Mouse (Mus musculus) cerebellum, adult 18-20 months (tissue): ENCODE data around the gene Thsd1.

ENCODE experiments used
- DNase-seq, 2 experiments: peaks; one replicate each; pipeline ENCODE4 v3.0.0; 2021

Gene Thsd1

DNA sequence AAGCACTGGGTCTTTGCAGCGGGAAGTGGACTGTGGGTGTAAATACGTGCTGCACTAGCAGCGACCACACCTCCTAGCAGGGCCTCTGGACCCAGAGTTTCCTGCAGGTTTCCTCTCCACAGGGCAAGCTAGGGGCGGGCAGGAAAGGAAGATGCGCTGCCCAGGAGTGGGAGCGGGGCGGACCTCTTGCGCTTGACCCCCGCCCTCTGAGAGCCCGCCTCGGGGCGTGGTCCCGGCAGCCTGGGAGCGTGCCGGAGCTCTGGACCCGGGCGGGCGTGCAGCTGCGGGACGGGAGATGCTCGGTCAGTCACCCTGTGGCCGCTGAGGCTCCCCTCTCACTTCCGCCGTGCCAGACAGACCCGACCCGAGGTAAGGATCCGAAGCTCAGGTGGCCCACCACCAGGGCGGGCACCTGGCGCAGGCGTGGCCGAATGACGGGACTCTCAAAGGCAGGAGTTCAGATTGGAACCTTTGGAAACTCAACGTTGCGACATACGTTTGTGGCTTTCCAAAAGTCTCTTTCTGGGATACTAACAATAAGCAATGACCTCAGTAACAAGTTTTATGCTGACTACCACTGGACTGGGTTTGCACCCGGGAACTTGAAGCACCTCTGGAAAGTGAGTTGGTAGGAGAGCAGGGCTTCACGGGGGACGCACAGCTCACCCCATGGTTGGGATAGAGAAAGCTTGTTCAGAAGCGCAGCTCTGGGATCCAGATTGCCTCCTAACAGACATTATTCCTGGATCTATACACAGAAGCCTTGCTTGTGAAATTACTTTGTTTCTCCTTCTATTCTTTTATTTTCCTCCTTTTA is at the start of gene Thsd1:
TSS of gene Thsd1 (plus strand) at position 253 of the 817 bp plus-strand sequence.
- DNase-seq, result peak; percentile 6 to 8

DNA sequence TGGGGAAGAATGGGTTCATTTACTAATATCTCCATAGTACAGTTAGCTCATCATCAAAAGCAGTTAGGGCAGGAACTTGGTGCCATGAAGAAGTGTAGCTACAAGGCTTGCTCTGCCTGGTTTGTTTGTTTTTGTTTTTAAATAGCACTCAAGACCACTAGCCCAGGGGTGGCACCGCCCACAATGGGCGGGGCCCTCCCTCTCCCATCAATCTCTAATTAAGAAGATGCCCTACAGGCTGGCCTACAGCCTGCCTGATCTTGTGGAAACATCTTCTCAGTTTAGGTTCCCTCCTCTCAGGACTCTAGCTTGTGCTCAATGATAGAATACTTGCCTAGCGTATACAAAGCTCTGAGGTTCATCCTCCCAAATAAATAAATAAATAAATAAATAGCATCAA is 42.2 kb upstream of the Thsd1 start:
- DNase-seq, result no peak

DNA sequence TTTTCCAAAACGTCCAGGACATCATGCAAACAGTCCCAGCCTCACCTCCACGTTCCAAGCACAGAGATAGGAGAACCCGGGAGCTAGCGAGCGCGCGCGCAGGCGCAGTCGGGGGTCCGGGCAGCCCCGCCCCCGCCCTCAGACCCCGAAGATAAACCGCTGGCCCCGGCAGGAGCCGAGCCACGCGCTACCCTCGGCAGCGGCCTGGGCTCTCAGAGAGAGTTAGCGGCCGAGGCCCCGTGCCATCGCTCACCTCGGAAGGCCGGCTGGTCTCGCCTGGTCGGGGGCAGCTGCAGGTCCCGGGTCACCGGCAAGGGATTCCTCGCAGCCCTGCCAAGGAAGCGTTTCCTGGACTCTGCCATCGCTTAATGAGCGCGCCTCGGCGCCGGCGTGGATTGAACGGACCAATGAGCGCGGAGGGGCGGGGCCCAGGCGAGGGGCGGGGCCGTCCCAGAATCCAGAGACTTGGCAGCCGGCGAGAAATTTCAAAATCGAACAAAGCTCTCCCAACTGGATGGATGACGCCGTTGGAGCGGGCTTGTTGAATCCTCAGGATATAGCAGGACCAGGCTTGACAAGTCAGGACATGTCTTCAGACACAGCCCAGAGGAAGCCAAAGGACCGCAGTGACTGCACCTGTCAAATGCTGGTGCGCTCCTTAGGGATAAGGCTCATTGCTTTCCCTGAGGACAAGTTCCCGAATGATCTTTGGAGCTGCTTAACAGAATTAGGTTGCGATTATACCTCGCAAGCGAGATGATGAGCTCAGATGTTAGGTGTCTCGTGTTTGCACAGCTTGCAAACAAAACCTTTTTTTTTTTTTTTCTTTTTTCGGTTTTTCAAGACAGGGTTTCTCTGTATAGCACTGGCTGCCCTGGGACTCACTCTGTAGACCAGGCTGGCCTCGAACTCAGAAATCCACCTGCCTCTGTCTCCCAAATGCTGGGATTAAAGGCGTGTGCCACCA is 41.4 kb upstream of the Thsd1 start, which contains the start of gene Ckap2:
TSS of gene Ckap2 (minus strand) at position 389 of the 967 bp plus-strand sequence.
- DNase-seq, result peak; percentile 81 to 84

DNA sequence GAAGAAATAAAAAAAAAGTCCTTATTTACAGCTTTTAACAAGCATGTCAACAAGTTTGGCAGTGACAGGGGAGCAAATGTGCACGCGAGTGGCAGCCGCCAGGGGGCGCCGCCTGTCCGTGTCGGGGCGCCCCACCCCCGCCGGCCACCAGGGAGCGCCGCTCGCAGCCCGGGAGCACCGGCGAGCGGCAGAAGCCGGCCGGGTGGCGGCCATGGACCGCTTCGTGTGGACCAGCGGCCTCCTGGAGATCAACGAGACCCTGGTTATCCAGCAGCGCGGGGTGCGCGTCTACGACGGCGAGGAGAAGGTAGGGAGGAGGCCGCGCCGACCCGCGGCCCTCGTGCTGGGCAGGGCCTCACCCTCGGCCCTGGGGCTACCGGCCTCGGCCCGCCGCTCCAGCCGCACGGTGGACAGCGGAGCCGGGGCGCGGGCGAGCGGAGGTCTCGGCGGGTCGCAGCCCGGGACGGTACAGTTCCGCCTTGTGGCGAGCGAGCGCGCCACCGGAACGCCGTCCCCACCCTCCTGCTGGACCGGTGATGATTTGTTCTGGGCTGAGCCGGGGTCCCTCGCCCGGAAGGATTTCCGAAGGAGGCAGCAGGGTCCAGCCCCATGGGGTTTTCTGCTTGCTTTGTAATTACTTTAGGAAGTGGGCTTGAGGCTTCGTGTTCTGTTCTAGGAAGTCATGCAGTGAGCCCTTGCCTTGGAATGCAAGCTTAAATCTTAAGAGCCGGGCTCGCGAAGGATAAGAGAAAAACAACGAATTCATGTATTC is 34.3 kb upstream of the Thsd1 start, which contains the start of gene Vps36:
TSS of gene Vps36 (plus strand) at position 150 of the 772 bp plus-strand sequence.
- peak; percentile 81 to 97 for DNase-seq

DNA sequence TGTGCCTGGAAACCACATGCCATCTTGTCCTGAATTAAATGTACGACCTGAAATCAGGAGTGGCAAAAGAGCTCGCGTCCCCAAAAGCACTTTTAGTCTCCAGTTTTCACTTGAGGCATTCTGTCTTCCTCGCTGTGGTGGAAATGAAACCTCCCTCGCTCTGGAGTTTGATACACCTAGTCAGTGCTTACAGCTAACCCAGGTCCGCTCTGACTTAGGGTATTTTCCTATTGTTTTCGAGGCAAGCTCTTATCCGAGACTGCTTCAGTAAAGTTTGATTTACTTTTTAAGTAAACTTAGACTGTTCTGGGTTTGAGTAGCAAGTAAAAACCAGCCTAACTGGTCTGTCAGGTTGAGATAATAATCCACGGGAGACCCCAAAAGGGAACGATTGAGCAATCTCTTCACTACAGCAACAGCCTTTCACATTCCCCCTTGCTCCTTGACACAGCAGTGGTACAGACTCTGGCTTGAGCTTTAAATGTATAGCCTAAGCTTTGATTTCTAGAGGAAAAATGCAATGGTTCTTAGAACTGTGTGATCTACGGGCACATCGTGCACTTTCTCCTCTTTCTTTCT is 33.6 kb upstream of the Thsd1 start:
- DNase-seq, result no peak

DNA sequence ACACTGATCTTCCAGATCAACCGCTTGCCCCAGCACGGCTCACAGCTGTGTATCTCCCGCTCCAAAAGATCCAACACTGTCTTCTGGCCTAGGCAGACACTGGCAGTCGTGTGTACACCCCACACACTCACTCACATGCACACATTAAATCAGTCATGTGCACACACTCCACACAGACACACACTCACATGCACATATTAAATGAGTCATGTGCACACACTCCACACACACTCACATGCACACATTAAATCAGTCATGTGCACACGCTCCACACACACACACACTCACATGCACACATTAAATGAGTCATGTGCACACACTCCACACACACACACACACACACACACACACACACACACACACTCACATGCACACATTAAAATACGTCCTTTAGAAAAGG is 29.2 kb upstream of the Thsd1 start:
- DNase-seq, result no peak

DNA sequence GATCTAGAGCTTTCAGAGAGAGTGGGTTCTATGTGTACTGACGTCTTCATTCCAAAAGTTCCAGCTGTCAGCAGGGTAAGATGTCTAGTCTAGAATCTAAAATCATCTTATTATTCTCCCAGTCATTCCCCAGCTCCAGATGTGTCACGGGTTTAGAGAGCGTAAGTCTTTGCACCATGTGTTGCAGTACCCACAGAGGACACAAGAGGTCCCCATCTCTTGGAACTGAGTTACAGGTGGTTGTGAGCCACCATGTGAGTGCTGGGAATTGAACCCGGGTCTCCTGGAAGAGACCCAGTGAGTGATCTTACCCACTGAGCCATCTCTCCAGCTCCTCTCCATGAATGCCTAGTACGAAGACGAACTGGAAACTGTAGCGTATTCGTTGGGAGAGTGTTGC is 27.6 kb upstream of the Thsd1 start:
- DNase-seq, result no peak

DNA sequence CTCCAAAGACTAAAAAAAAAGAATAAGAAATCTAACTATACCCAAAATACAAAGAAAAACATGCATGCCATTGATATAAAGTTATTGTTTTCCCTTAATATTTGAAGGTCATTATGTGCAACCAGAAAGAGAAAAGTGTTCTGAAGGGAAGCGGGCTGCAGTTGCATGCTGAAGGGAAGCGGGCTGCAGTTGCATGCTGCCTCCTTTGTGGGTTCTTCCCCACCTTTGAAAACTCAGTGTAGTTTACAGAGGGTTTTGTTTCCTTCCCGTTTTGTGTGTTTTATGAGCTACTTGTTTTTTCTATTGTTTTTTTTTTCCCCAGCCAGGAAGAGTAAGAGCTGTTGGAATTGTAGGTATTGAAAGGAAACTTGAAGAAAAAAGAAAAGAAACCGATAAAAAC is 19.6 kb upstream of the Thsd1 start:
- DNase-seq, result no peak

DNA sequence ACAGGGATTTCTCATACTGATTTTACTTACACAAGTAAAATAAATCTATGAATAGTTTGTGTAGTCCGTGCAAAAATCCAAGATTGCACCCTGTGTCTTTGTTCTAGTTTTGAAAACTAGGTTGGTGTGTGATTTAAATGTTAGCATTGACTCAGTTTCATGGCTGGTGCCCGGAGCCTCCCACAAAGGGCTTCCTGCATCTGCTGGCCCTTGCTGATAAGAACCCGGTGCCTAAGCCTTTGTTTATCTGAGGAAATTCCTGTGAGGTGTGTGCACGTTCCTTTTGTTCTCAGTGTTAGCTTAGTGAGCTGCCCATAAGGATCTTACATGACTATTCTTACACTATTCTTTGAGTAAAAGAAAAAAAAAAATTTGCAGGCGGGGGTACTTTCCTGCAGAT is 18.1 kb upstream of the Thsd1 start:
- DNase-seq, result no peak

DNA sequence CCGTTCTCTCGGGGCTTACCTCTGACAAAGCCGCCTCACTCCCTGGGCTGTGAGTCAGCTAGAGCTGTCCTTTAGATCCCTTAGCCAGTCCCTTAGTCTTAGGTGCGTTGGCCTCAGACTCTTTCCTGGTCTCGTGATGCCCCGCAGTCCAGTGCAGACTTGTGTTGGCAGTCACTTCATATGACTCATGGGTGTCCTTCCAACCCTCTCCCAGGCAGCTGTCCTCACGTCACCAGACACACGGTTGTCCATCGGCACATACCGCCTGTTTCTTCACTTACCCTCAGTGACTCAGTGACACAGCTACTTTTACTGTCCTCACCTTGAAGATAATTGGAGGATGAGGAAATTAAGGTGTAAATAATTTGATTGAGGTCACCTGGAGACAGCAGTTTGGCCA is 12.3 kb upstream of the Thsd1 start:
- DNase-seq, result no peak

DNA sequence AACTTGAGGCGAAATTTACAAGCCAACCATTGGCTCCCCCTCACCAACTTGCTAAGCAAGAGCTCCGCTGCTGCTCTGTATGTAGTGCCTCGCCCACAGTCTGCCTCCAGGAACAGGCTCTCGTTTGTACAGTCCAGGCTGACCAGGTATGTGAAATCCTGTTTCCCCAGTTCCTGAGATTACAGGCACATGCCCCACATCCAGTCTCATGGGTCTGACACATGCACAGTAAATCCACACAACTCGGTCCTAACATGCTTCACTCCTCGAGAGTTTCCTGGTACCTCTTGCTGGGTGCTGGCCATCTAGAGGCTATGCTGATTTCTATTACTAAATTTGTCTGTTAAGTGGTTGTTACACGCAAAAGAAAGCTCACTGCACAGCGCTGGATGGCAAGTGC is 752 bp upstream of the Thsd1 start:
- no peak for DNase-seq

DNA sequence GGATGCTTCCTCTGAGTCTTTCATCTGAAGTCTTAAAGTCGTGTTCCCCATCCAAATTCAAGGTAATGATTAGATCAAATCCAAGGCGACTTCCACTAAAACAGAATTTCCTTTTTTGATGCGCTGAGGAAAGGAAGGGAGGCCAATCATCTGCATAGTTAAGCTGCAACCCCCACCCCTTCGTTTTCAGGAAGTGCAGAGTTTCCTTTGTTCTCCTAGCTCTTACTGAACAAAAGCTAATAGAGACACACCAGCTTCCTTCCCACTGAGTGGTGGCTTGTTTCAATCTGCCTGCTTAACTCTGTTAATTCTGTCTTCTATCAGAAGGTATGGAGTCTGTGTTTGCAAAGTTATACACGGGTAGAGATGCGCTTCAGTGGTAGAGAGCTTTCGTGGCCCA is 1.5 kb downstream of the Thsd1 start:
- DNase-seq, result no peak

DNA sequence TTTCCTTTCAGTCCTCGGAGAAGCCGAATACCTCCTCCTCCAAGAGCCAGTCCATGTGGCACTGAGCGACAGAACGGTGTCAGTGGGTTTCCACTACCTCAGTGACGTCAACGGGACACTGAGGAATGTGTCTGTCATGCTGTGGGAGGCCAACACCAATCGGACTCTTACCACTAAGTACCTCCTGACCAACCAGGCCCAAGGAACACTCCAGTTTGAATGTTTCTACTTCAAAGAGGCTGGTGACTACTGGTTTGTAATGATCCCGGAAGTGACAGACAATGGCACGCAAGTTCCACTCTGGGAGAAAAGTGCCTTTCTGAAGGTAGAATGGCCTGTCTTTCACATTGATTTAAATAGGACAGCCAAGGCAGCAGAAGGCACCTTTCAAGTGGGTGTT is 15.9 kb downstream of the Thsd1 start:
- no peak for DNase-seq

DNA sequence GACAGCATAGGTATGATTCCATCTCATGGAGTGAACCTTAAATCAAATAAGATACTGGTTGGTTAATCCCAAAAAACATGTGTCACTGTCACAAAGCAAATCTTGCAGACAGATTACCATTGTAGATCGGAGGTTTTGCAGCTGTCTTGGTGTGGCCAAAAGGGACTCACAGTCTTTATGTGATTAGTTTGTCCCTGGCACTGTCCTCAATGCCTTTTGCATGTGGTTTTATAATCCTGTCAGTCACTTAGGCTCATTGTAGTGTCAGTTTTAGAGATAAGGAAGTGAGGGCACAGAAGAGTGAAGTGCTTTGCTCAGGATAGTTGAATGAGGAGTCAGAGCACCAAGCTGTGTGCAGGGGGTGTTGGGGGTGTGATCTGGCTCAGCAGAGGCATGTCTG is 18.6 kb downstream of the Thsd1 start:
- no peak for DNase-seq

DNA sequence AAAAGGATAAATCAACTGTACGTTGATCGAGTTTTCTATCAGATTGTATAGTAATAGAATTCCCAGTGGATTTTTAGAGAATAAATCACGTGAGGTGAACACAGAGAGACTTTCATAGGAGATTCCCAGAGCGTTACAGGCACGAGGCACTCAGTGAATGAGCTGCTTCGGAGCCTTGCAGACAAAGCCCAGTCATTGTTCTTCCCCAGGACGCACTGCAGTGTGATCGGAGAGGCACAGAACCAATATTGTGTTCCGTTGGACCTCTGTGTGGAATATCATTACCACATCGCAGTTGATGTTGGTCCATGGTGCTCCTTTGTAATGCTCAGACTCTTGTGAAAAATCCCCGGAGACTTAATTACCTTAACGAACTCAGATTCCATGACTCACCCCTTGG is 20.8 kb downstream of the Thsd1 start:
- DNase-seq, result peak in 1 of 2 experiments; percentile 9

DNA sequence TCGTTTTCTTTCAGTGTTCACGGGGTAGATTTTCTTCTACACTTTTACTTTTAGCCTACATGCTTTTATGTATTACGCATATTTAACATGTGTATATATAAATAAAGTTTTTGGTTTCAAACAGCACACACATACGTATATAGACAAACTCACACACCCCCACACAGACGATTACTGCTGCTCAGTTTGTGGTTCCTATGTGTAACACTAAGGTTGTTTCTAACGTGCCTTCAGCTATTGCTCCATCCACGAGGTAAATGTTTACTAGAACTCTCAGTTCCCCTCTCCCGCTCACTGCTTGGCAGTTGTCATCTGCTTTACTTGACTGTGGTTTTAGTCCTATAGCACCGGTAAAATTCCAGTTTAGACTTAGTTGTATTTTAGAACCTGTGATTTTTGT is 22.0 kb downstream of the Thsd1 start:
- no peak for DNase-seq

DNA sequence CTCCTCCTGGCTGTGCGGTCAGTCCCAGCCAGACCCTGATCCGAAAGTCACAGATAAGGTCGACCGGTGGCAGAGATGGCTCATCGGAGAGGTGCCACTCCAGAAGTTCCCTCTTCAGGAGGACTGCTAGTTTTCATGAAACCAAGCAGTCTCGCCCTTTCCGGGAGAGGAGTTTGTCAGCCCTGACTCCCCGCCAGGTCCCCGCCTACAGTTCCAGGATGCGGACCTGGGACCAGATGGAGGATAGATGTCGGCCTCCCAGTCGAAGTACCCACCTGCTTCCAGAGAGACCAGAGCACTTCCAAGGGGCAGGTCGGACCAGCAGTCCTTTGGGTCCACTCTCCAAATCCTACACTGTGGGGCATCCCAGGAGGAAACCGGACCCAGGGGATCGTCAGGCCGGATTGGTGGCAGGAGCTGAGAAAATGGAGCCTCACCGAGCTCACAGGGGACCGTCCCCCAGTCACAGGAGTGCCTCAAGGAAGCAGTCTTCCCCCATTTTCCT is 31.9 kb downstream of the Thsd1 start:
- DNase-seq, result no peak

DNA sequence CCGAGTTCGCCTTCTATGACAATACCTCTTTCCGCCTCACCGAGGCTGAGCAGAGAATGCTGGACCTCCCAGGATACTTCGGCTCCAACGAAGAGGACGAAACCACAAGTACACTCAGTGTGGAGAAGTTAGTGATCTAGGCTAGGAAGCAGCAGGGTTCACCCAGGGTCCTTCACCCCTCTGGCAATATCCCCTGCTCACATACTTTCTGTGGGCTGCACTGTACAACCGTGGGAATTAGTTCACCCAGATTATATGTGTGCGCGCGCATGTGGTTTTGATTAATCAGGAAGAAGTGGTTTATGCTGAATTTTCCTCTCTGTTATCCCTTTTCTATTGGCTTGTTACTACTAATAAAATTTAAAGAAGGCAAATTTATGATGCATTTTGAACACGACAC is 32.4 kb downstream of the Thsd1 start:
- DNase-seq, result no peak

DNA sequence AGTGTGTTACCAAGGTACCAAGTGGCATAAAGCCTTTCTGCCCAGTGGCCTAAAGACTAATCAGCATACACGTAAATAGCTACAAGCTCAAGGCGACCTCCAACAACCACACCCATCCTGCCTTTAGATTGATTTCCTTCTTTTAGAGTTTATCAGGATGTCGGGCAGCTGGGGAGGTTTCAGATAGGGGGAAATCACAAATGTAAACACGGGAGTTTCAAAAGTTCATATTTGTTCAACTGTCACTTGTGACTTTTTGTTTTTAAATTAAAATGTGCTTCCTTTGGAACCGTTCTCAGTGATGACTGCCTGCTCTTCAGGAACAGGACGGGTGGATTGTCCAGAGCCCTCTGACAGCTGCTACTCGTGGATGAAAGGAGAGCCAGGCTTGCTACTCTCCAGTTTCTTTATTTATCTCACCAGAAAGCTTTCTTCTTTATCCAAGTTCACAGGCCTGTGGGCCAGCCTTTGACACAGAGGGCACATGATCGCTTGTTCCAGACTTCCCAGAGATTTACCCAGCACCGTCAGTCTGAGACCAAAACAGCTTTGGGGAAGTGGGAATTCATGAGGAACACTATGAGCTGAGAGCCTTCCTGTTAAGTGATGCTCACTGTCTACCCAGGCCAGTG is 33.1 kb downstream of the Thsd1 start:
- no peak for DNase-seq

DNA sequence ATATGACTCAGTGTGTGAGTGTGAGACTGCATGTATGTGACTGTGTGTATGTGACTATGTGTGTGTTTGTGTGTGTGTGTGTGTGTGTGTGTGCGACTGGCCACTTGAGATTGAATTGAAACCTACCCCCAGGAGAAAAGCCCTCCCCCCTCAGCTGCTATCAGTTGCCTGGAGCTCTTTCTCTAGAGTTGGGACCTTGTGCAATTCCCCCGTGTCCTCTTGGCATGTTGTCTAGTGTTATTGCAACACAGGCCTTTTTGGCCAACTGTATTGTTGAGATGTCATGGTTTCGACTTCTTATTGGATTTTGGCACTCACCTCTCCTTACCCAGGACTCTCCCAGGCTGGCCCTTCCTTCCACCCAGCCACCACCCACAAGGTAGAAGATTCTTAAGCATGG is 35.2 kb downstream of the Thsd1 start:
- DNase-seq, result no peak

DNA sequence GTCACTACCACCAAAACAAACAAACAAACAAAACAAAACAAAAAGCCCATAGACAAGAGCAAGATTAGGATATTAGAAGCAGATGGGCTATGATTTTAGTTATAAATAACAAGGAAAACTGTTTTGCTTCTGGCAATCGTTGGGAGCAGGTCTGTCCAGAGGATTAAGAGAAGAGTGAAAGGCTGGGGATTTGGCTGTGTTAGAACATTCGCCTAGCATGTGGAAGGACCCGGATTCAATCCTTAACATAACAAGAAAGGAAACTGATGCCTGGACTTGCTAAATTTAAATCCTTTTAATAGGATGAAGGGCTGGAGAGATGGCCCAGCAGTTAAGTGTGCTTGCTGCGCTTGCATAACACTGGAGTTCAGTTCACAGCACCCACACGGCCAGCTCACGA is 37.2 kb downstream of the Thsd1 start:
- no peak for DNase-seq

DNA sequence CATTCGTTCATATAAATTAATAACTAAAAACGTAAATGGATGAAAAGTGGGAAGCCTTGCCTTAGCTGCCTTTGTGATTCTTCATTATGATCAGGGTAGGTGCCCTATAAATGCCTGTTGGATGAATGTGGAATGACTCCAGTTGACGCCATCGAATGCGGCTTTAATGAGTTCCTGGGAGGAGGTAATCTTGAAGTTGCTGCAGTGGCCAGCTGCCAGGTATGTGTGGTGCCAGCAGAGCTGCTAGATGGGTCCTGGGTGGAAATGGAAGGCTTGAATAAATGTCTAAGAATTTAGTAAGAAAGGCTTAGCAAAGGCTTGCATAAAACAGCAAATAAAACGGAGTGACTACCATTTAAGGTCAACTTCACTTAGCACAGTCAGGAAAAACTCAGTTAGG is 37.7 kb downstream of the Thsd1 start:
- DNase-seq, result no peak
